Mouse (Mus musculus) thymus, postnatal 14 days (tissue): ENCODE data around the gene Ap1b1.
A peak's percentile ranks its signal among the peaks of the same experiment; 100 is the strongest.

Experiments
- DNase-seq: peaks from one replicate; pipeline ENCODE4 v3.0.0; 2021

The Ap1b1 gene

GRCm38 (mm10) chr11:5037146-5037854 lies 50.7 kb downstream of the Ap1b1 start:
- DNase-seq = no peak

DNA sequence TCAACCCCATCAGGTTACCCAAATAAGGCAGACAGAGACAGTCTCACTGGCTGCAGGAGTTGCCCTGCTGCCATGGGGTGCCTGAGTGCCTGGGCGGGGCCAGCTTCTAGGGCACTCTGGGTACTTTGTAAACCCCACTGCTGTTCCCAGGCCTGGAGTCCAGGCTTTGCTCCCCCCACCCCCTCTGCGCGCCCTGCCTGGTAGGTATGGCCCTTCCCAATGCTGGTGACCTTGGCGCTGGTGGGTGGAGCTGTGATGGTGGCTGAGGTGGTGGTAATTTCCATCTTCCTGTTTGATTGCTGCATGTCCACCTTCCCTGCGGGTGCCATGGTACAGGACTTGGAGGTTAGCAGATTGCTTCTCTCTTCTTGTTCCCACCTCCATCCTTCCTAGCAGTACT lies 54.0 kb downstream of the Ap1b1 start:
- DNase-seq = no peak

- DNase-seq = no peak
Observed at GRCm38 (mm10) chr11:5041144-5041780, 54.6 kb downstream of the Ap1b1 start.

GRCm38 (mm10) chr11:5042645-5043381 lies 56.2 kb downstream of the Ap1b1 start:
- no peak for DNase-seq

DNA sequence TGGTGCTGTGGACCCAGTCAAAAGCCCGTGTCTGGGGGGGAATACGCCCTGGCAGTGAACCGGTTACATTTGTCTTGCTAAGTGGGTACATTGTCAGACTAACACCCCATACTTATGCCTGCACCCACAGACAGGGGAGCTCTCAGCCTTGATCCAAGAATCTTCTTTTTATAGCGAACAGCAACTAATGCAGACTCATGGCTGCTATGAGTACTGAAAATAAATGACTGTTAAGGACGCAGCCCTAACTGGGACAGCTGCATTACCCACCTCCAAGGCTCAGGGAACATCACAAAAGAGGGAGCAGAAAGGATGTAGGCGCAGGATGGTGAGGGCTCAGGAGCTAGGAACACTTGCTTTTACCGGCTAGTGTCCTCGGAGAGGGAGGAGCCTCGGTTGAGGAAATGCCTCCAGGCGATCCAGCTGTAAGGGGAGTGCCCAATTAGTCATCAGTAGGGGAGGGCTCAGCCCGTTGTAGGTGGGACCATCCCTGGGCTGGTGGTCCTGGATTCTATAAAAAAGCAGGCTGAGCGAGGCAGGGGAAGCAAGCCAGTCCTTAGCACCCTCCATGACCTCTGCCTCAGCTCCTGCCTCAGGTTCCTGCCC lies 59.8 kb downstream of the Ap1b1 start:
- DNase-seq = no peak

GRCm38 (mm10) chr11:5051629-5052028 lies 65.0 kb downstream of the Ap1b1 start:
- DNase-seq = no peak

DNA sequence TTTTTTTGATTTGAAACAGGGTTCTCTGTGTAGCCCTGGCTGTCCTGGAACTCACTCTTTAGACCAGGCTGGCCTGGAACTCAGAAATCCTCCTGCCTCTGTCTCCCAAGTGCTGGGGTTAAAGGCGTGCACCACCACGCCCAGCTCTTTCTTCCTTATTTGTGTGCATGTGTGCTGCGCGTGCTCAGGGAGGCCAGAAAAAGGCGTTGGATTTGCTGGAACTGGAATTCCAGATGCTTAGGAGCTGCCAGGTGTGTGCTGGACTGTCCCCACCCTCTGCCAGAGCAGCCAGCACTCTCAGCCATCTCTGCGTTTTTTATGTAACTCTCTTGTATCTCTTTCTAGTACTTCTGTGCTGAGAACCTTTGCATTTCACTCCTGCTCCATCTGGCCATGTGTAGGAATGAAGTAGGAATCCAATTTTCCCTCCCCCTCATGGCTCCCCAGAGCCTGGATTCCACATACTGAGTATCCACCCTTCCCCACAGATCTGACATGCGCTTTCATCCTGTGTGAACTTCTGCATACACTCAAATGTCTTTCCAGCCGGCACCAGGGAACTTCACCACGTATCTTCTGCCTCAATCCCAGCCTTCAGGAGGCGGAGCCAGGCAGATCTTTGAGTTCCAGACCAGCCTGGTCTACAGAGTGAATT lies 65.7 kb downstream of the Ap1b1 start:
- DNase-seq = no peak

DNA sequence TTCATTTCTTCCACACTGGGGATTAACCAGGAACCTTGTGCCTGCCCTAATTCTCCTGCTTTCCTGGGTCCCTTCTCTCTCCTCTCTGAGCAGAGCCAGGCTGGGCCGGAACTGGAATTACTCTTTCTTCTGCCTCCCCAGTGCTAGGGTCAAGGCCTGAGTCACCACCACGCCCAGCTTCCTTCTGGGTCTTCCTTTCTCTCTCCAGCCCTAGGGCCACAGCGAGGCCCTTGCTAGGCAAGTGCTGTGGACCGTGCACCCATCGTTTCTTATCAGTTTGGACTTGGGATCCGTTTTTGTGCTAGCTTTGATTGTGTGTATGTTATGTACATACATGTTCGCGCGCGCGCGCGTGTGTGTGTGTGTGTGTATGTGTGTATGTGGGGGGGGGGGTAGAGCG lies 67.5 kb downstream of the Ap1b1 start:
- no peak for DNase-seq

DNA sequence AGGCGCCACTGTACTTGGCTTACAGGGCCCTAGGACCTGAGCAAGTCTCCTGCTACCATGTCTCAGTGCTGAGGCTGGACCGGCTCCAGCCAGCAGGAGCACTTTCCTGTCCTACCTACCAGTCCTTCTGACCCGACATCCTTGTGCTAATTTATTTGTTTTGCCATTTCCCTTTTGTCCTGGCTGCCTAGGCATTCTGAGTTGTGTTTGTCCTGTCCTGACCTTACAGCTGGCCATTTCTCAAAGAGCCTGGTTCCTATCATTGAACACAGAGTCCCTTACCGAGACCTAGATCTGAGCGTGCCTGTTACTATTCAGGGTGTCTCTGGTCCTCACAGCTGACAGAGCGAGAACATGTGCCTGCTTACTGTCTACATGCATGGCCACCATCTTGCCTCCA lies 68.2 kb downstream of the Ap1b1 start:
- no peak for DNase-seq

DNA sequence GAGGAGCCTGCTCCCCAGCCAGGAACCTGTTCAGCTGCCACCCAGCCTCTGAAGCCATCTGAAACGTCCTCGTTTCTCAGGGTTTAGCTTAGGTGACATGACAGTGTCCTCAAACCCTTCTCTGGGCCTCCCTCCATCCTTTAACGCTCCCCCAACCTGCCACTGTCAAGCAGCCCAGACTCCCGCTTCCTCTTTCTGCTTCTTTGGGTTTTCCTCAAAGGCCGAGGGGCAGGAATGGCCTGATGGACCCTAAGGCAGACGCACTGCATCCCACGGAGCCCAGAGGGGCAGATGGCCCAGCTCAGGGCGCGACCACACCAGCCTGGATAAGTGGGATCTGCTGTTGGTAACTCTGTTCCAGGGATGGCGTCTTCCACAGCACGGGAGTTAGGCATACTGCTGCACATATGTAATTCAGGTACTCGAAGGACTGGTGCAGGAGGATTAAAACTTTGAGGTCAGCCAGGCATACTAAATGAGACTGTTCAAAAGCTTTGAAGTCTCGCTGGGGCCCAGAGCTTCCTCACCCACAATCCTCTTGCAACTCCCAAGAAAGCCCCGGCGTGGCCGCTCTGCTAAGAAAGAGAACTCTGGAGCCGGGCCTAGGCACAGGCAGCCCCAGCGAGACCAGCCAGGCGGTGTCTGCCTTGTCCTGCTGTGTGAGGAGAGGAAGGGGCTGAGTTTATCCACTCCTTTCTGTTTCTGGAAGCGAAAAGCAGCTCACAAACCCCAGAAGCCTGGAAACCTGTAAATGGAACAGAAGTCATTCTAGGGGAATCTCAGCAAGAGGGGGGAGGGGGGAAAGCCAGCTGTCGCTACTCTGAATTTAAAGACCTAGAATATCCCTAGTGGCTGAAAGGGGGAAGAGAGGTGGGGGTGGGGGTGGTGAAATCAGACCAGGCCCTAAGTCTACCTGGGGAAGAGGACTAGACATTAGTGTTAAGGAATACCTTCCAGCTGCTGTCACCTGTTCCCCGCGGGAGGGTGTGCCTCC lies 69.6 kb downstream of the Ap1b1 start:
- no peak for DNase-seq

DNA sequence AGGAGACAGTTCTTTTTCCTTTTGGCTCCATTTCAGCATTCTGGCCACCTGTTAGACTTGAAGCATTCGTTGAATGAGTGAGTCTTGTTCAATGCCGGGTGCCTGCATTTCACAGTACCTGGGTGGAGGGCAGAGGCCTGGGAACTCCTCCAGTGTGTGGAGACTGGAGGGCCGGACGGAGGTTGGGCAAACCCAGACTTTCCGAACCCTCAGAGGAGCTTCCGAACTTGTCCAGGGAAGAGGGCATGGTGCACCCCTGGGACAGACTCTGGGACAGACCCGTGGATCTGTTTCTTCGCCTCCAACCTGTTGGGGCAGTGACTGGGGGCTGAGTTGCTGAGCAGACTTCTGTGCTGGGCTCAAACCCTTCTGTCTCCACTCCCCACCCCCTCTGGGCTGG lies 70.4 kb downstream of the Ap1b1 start:
- DNase-seq = no peak

DNA sequence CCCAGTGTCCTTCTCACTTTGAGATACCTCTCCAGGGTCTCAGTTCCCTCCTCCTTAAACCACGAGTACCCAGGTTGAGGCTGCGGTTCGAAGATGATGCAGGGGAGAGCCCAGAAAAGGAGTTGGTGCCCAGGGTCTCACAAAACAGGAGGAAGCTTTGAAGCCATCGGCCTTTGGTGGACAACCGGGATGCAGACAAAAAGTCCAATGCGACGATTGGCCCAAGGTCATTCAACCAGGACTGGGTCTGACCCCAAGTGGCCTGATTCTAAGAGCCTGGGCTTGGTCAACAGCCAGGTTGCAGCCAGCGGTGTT lies 70.9 kb downstream of the Ap1b1 start:
- DNase-seq = no peak

- DNase-seq = peak; percentile 69
Observed at GRCm38 (mm10) chr11:5057856-5058641, 71.4 kb downstream of the Ap1b1 start, which contains the start of gene Rasl10a. Gene Rasl10a, plus strand, starts transcription at chr11:5058128.

- no peak for DNase-seq
Observed at GRCm38 (mm10) chr11:5058783-5059182, 72.2 kb downstream of the Ap1b1 start.

GRCm38 (mm10) chr11:5059230-5059629 lies 72.6 kb downstream of the Ap1b1 start:
- DNase-seq = no peak

DNA sequence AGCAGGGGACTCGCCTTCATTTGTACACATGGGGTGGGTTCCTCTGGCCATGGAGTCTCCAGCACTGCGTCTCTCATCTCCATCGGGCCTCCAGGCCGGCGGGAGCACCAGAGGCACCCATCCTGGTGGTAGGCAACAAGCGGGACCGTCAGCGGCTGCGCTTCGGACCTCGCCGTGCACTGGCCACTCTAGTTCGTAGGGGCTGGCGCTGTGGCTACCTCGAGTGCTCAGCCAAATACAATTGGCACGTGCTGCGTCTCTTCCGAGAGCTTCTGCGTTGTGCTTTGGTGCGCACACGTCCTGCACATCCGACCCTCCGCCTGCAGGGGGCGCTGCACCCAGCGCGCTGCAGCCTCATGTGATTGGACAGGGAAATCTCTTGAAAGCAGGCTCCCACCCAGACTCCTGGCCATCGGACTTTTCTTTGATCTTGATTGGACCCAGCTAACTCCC lies 73.1 kb downstream of the Ap1b1 start:
- DNase-seq = peak; percentile 29

GRCm38 (mm10) chr11:5060756-5061412 lies 74.3 kb downstream of the Ap1b1 start:
- no peak for DNase-seq

DNA sequence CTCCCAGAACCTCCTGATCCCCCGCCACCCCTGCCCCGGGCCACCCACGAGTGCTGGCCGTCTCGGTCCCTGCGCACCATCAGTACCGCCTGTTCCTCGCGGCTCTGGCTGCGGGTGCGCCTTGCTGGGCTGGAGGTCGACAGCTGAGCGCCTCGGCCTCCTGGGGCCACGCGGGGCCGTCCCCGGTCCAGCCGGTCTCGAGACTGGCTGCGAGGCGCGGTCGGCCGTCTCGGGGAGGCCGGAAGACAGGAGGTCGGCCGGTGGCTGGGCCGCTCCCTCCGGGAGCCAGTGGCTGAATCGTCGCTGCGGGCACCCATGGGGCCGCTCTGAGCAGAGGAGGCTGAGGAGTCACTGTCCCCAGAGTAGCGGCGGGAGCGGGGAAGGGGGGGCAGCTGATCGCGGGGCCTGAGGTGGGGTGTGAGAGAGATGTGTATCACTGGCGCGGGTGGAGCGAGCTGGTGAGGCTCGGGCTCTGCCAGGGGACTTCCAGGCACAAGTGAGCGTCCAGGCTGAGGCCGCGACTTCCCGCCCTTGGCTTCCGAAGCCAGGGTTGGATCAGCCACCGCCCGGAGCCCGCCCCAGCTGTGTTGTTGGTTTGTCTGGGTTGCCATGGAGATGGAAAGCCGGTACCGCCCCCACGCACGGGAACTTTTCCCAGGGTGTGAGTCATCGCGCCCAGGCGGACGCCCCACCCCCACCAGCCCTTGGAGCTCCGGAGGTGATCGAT lies 75.0 kb downstream of the Ap1b1 start:
- DNase-seq = peak; percentile 53

GRCm38 (mm10) chr11:5062326-5062725 lies 75.7 kb downstream of the Ap1b1 start:
- DNase-seq = no peak
